Mouse (Mus musculus): ENCODE measurements around the gene Kcp. TPM values are rescaled to one million over a fixed set of nuclear protein-coding genes. Genes with fewer than 3 reads are reported as not detected.
A peak's percentile ranks its signal among the peaks of the same experiment; 100 is the strongest.

The Kcp gene
- polyA plus RNA-seq, 1 experiment: 10.1 TPM

- H3K36me3 ChIP-seq (ENCODE audit: control insufficient read depth, insufficient read depth, low read length): no peaks in the 10 kb centered on the region
- no peak overlapping the region for H3K4me3 ChIP-seq (ENCODE audit: extremely low read depth, insufficient read depth, insufficient read length)
- peak; percentile 41 to 56 for DNase-seq (ENCODE audit: low read depth in 1 of 2, low spot score in 2 of 2)
- 13% methylated on average over 6 of the region's 6 CpGs for WGBS
- H3K4me1 ChIP-seq (ENCODE audit: control insufficient read depth, insufficient read depth, insufficient read length): peaks cover 11% of the 10 kb centered on the region; the same call in 1 of the 2 replicates
- TF ChIP-seq POLR2A (IDR thresholded peaks at IDR 0.05; ENCODE audit: low read depth, low read length): no peak
- no peak for TF ChIP-seq CTCF (IDR thresholded peaks at IDR 0.05; ENCODE audit: extremely low read depth, insufficient read depth, insufficient read length, insufficient replicate concordance)
- no peaks in the 10 kb centered on the region; the same call in 1 of the 2 replicates for H3K27me3 ChIP-seq (ENCODE audit: control insufficient read depth, insufficient read depth, low read length)
- peak overlapping the region; percentile 79 for H3K27ac ChIP-seq (ENCODE audit: insufficient read depth, low read length)
These were observed 16.3 kb upstream of the Kcp start for GRCm38 (mm10) chr6:29524034-29524489.

- WGBS: 45% methylated on average over 12 of the region's 12 CpGs
These were observed 15.7 kb upstream of the Kcp start for GRCm38 (mm10) chr6:29523301-29524033.

DNA sequence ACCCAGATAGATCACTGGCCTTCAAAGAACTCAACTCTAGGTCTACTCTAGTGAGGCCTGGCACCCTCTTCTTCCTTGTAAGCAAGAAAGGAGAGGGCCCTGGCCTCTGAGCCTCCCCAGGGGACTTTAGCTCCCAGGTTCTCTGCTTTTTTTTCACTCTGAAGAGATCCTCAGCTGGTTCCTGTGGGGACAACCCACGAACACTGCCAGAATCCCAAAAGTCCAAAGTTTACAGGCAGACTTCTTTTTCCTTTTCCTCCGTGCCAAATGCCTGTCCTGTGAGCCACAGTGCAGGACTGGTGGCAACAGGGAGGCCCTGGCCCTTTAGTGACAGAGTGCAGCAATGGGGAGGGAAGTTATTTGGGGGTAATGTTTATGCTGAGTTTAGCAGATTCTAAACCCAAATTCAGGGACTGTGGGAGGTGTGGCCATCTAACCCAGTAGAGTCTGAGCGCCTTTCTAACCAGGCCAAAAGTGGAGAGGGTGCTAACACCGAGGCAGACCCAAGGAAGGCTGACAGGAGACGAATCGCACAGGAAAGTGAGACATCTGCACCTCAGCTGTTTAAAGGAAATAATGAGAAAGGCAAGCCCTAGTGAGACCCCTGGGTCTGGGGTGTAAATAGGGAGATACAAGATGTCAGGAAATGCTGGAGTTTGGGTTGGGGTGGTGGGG is 15.0 kb upstream of the Kcp start:
- WGBS: 53% methylated on average over 6 of the region's 6 CpGs
- DNase-seq (ENCODE audit: low read depth in 1 of 2, low spot score in 2 of 2): no peak
- Histone ChIP-seq H3K4me3 (ENCODE audit: extremely low read depth, insufficient read depth, insufficient read length) (no peak overlapping the region), H3K27ac (ENCODE audit: insufficient read depth, low read length) (peak overlapping the region; percentile 79), H3K4me1 (ENCODE audit: control insufficient read depth, insufficient read depth, insufficient read length) (peaks cover 11% of the 10 kb centered on the region; the same call in 1 of the 2 replicates), H3K36me3 (ENCODE audit: control insufficient read depth, insufficient read depth, low read length) (no peaks in the 10 kb centered on the region), H3K27me3 (ENCODE audit: control insufficient read depth, insufficient read depth, low read length) (no peaks in the 10 kb centered on the region; the same call in 1 of the 2 replicates)
- TF ChIP-seq POLR2A (IDR thresholded peaks at IDR 0.05; ENCODE audit: low read depth, low read length): no peak
- no peak for TF ChIP-seq CTCF (IDR thresholded peaks at IDR 0.05; ENCODE audit: extremely low read depth, insufficient read depth, insufficient read length, insufficient replicate concordance)

More at GRCm38 (mm10) chr6:29523301-29524033, 15.7 kb upstream of the Kcp start:
- Histone ChIP-seq H3K36me3 (ENCODE audit: control insufficient read depth, insufficient read depth, low read length) (no peaks in the 10 kb centered on the region), H3K4me1 (ENCODE audit: control insufficient read depth, insufficient read depth, insufficient read length) (peaks cover 11% of the 10 kb centered on the region; the same call in 1 of the 2 replicates), H3K27me3 (ENCODE audit: control insufficient read depth, insufficient read depth, low read length) (no peaks in the 10 kb centered on the region; the same call in 1 of the 2 replicates), H3K4me3 (ENCODE audit: extremely low read depth, insufficient read depth, insufficient read length) (no peak overlapping the region), H3K27ac (ENCODE audit: insufficient read depth, low read length) (peak overlapping the region; percentile 79)
- TF ChIP-seq CTCF (IDR thresholded peaks at IDR 0.05; ENCODE audit: extremely low read depth, insufficient read depth, insufficient read length, insufficient replicate concordance) (no peak), POLR2A (IDR thresholded peaks at IDR 0.05; ENCODE audit: low read depth, low read length) (no peak)
- DNase-seq (ENCODE audit: low read depth in 1 of 2, low spot score in 2 of 2): peak in 1 of 2 experiments; percentile 55

- Histone ChIP-seq H3K36me3 (ENCODE audit: control insufficient read depth, insufficient read depth, low read length) (no peaks in the 10 kb centered on the region), H3K4me3 (ENCODE audit: extremely low read depth, insufficient read depth, insufficient read length) (no peak overlapping the region), H3K27ac (ENCODE audit: insufficient read depth, low read length) (no peak overlapping the region), H3K27me3 (ENCODE audit: control insufficient read depth, insufficient read depth, low read length) (no peaks in the 10 kb centered on the region), H3K4me1 (ENCODE audit: control insufficient read depth, insufficient read depth, insufficient read length) (peaks cover 4% of the 10 kb centered on the region; the same call in 1 of the 2 replicates)
- DNase-seq (ENCODE audit: low read depth in 1 of 2, low spot score in 2 of 2): peak; percentile 56 to 85
- TF ChIP-seq CTCF (IDR thresholded peaks at IDR 0.05; ENCODE audit: extremely low read depth, insufficient read depth, insufficient read length, insufficient replicate concordance): peak; percentile 95
- TF ChIP-seq POLR2A (IDR thresholded peaks at IDR 0.05; ENCODE audit: low read depth, low read length): no peak
- 2% methylated on average over 5 of the region's 5 CpGs for WGBS
These were observed 9.4 kb upstream of the Kcp start for GRCm38 (mm10) chr6:29517139-29517538.

DNA sequence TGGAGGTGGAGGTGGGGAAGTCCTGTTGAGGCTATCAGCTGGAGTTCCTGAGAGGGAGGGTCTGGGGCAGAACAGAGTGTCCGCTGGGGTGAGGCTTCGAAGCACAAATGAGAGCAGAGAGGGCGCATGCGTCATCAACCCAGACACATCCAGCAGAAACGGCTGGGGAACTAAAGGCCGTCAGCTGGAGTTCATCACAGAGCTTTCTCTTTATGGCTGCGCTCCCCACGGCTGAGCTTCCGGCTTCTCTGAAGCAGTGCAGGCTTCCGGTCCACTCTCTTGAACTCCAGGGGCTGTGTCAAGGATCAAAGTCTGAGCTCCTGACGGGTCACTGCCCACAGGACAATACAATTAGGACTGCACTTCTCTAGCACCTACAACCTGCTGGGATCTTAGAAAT is 5.5 kb upstream of the Kcp start:
- TF ChIP-seq CTCF (IDR thresholded peaks at IDR 0.05; ENCODE audit: extremely low read depth, insufficient read depth, insufficient read length, insufficient replicate concordance) (no peak), POLR2A (IDR thresholded peaks at IDR 0.05; ENCODE audit: low read depth, low read length) (no peak; the same call in 1 of the 2 replicates)
- peak overlapping the region; percentile 20; the same call in 1 of the 2 replicates for H3K27ac ChIP-seq (ENCODE audit: insufficient read depth, low read length)
- no peaks in the 10 kb centered on the region for H3K27me3 ChIP-seq (ENCODE audit: control insufficient read depth, insufficient read depth, low read length)
- peak overlapping the region; percentile 28; the same call in 1 of the 2 replicates for H3K4me3 ChIP-seq (ENCODE audit: extremely low read depth, insufficient read depth, insufficient read length)
- no peaks in the 10 kb centered on the region for H3K36me3 ChIP-seq (ENCODE audit: control insufficient read depth, insufficient read depth, low read length)
- 2% methylated on average over 11 of the region's 11 CpGs for WGBS
- peaks cover 7% of the 10 kb centered on the region; the same call in 1 of the 2 replicates for H3K4me1 ChIP-seq (ENCODE audit: control insufficient read depth, insufficient read depth, insufficient read length)
- DNase-seq (ENCODE audit: low read depth in 1 of 2, low spot score in 2 of 2): peak in 1 of 2 experiments; percentile 24

DNA sequence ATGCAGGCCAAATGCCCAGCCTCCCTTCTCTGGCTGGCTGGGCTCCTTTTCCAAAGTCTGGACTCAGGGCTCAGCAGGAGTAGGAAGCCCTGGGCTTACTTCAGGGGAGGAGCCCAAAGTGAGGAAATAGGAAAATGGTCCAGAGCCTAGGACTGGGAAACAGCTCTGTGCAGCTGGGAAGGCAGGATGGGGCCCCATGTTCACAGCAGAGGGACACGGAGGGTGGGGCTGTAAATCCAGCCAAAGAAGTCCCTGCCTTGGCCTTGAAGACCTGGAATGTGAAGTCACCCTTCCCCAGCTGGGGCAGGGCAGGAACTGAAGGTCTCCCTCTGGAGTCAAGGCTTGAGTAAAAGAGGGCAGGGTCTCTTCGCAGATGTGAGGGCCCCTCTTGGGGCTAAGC is 1.3 kb upstream of the Kcp start:
- no peaks in the 10 kb centered on the region for H3K36me3 ChIP-seq (ENCODE audit: control insufficient read depth, insufficient read depth, low read length)
- 85% methylated on average over 2 of the region's 2 CpGs for WGBS
- TF ChIP-seq CTCF (IDR thresholded peaks at IDR 0.05; ENCODE audit: extremely low read depth, insufficient read depth, insufficient read length, insufficient replicate concordance) (no peak), POLR2A (IDR thresholded peaks at IDR 0.05; ENCODE audit: low read depth, low read length) (no peak)

More for the DNA sequence above, 1.3 kb upstream of the Kcp start:
- Histone ChIP-seq H3K4me1 (ENCODE audit: control insufficient read depth, insufficient read depth, insufficient read length) (peaks cover 13% of the 10 kb centered on the region), H3K27ac (ENCODE audit: insufficient read depth, low read length) (no peak overlapping the region), H3K4me3 (ENCODE audit: extremely low read depth, insufficient read depth, insufficient read length) (no peak overlapping the region), H3K27me3 (ENCODE audit: control insufficient read depth, insufficient read depth, low read length) (peaks cover 13% of the 10 kb centered on the region)
- no peak for DNase-seq (ENCODE audit: low read depth in 1 of 2, low spot score in 2 of 2)
